Mouse (Mus musculus): ENCODE data around the gene Gpatch11.
"Not testable (repeated sequence)": the region's sequence is repeated elsewhere in the genome, so short reads cannot be mapped to it uniquely, and the experiment has no call there.

The Gpatch11 gene

DNA sequence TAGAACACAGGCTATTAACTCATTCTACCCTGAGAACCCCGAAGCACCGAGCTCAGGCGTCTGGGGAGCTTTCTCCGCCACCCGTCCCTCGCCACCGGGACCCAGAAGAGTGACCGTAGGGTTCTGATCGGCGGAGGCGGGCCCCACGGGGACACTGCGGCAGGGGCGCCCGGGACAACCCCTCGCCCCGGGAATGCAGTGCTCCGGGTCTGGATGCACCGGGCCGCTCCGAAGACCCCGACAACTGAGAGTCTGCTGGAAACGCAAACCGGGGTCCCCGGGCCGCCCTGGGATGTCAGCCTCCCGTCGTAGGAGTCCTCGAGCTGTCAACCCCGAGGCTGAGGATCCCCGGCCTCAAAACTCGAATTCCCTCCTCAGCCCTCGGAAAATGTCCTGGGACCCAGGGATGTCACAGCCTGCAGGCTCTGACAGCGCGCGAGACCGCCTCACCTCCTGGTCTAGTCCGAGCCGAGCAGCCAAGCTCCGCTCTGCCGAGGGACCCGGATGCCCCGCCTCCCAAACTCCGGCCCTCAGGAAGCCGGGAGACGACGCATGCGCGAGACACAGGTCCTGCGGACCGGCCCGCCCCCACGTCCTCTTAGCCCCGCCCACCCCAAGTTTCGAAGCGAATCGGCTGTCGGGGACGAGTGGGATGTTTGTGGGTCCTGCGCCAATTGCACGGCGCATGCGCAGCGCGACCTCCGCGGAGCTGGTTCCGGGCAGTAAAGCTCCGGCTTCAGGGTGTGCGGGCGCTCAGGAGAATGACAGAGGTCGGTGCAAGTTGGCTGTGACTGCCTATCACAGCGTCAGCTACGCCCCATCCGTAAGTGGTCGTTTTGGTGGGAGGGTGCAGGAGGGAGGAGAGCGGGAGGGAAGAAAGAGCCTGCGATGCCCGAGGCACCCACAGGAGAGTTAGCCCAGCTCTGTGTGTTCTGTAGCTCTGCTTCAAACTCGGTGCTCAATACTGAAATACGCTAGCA, at the start of gene Gpatch11, which contains the start of gene Heatr5b:
Gene Gpatch11 (plus strand): TSS at position 712 of the 980 bp plus-strand sequence.
Gene Heatr5b (minus strand): TSS at position 509 of the 980 bp plus-strand sequence.
- in situ Hi-C loops (cut with MboI; ENCODE audit: low pct_unique_long_range_greater_than_20kb in 1 of 2, low sequenced_read_pairs in 2 of 2, unreplicated experiment in 1 of 2): no loop called here

DNA sequence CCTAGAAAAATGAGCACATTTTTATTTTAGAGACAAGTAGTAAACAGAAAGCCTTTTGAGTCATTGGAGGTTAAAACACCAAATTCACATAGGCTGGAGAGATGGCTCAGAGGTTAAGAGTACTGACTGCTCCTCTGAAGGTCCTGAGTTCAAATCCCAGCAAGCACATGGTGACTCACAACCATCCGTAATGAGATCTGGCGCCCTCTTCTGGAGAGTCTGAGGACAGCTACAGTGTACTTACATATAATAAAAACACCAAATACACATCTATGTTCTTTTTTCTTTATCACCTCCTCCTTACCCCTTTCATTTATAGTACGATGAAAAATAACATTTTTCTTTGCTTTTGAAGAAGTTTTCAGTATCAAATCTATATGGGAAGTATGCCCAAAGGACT, 47.1 kb upstream of the Gpatch11 start:
- in situ Hi-C loops (cut with MboI; ENCODE audit: low pct_unique_long_range_greater_than_20kb in 1 of 2, low sequenced_read_pairs in 2 of 2, unreplicated experiment in 1 of 2): not testable (repeated sequence)

DNA sequence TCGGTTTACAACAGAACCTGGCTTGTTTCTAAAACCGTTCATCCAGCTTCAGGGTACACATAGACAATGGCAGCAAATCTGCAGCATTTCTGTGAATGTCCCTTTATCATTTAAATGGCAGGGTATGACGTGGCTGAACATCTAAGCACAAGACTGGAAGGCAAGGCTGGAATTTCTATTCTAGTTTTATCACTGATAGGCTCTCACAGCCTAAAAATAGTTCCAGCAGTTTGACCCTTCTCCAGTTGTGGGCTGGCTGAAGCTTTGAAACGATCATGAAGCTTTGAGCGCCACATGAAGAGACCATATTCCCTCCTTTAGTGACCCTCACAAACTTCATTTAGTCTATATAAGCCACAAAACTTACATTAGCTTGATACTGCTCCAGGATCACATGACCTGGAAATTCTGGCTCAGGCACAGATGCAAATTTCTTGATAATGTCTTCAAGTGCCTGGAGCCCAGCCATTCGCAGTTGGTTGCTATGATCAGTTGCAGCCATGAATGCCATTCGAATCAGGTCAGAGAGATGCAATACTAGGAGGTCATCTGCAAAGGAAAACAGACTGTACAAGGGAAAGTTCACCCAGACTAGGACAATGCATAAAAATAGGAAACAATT, 44.2 kb upstream of the Gpatch11 start:
- in situ Hi-C loops (cut with MboI; ENCODE audit: low pct_unique_long_range_greater_than_20kb in 1 of 2, low sequenced_read_pairs in 2 of 2, unreplicated experiment in 1 of 2): no loop called here

DNA sequence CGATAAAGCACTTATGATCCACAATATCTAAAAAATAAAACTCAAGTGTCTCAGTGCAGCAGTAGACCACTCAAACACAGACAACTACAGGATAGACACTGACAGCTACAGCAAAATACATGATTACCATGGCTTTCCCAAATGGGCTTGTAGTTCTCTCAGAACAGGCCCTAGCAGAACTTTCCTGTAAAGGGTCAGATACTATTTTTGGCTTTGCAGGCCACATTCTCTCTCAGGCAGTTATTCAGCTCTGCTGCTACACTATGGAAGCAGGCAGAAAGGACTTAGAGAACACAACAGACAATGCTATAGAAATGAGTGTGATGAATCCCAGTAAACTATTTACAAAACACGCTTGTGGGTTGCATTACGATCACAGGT, 43.7 kb upstream of the Gpatch11 start:
- in situ Hi-C loops (cut with MboI; ENCODE audit: low pct_unique_long_range_greater_than_20kb in 1 of 2, low sequenced_read_pairs in 2 of 2, unreplicated experiment in 1 of 2): no loop called here

DNA sequence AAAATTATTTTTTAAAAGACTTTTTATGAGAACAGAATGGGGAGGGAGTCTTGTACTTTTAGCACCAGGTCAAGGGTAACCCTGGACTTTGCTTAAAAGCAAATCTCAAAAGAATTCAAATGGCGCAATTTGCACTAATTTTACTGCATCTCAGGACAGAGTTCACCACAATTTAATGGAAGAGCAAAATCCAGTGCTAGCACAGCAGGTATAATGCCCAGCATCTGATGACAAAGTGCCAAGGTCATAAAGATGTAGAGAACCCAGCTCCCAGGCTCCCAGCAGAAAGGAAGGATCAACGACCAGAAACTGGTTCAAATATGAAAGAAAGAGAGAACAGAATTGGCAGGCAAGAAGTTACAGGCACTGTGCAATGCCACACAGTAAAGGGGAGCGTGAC, 43.2 kb upstream of the Gpatch11 start:
- in situ Hi-C loops (cut with MboI; ENCODE audit: low pct_unique_long_range_greater_than_20kb in 1 of 2, low sequenced_read_pairs in 2 of 2, unreplicated experiment in 1 of 2): no loop called here

DNA sequence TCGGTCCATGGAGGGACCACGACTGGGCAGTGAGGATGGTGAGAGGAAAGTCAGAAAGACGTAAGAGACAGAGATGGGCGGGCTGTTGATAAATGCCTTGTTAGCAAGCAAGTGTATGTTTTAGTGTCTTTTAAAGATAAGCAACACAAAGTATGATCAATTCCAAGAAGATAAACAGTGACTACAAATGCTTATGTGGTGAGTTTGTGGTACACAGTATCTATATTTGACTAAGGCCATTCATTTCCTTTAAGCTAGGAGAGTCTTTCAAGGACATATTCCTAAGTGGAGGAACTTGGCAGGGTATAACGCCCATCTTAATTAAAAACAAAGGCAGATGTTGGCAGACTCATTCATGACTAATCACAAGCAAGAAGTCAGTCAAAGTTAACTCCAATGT, 41.0 kb upstream of the Gpatch11 start:
- in situ Hi-C loops (cut with MboI; ENCODE audit: low pct_unique_long_range_greater_than_20kb in 1 of 2, low sequenced_read_pairs in 2 of 2, unreplicated experiment in 1 of 2): no loop called here

DNA sequence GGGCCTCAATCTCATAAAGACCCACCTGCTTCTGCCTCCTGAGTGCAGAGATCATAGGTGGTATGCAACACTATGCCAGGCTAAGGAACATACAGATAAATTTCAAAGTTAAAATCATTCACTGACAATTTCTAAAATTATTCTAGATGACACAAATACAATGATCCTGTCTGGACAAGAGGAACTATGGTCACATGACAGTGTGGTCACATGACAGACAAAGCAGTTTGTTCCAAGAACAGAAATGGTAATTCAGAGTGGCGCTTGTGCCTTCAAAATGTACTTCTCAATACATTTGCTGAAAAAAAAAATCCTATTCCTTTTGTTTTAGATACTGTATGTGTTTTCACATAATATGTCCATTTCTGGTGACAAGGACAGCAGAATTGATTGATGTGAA, 38.1 kb upstream of the Gpatch11 start:
- in situ Hi-C loops (cut with MboI; ENCODE audit: low pct_unique_long_range_greater_than_20kb in 1 of 2, low sequenced_read_pairs in 2 of 2, unreplicated experiment in 1 of 2): no loop called here

DNA sequence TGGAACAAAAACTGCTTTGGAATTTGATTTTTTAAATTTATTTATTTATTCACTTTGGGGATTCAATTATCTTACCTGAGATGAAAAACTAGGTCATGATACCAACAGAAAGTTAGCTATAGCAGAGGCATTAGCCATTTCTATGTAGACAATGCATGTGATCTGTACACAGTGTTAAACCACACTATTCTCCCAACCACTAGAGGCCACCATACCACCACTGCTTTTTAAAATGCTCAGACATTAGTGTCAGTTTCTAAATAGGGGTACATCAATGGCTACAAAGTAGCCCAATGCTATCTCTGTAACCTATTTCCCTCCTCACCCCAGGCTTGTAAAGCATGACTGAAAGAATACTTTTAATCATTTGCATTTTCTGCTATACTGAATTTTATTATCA, 26.3 kb upstream of the Gpatch11 start:
- in situ Hi-C loops (cut with MboI; ENCODE audit: low pct_unique_long_range_greater_than_20kb in 1 of 2, low sequenced_read_pairs in 2 of 2, unreplicated experiment in 1 of 2): no loop called here

DNA sequence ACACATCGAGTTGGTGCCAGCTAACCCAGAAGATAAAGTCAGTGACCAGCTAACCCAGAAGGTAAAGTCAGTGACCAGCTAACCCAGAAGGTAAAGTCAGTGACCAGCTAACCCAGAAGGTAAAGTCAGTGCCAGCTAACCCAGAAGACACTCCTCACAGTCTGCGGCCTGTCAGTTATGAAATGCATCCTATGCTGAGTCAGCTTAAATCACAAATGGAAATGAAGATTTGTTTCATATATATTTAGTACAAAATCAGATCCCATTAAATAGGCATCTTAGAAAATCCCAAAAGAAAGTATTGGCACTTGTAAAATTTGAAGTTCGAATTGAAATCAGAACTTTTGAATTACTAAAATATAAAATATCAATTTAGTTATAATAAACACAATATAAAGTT, 25.8 kb upstream of the Gpatch11 start:
- in situ Hi-C loops (cut with MboI; ENCODE audit: low pct_unique_long_range_greater_than_20kb in 1 of 2, low sequenced_read_pairs in 2 of 2, unreplicated experiment in 1 of 2): no loop called here

DNA sequence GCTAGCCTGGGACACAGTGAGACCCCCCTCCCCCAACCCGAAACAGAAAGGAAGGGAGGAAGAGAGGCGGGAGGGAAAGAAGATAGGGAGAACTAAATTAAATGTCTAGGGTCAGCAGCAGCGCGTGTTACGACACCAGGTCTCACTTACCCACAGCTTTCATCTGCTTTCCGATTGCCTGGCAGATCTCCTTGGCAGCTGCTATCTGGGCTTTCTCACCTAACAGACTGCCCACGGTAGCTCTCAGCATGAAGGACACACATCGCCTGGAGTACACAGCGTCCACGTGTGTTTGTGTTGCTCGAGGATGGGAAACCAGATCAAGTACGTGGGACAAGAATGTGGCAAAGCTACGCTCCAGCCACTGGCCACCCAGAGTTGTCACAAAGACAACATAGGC, 11.0 kb upstream of the Gpatch11 start:
- in situ Hi-C loops (cut with MboI; ENCODE audit: low pct_unique_long_range_greater_than_20kb in 1 of 2, low sequenced_read_pairs in 2 of 2, unreplicated experiment in 1 of 2): no loop called here

DNA sequence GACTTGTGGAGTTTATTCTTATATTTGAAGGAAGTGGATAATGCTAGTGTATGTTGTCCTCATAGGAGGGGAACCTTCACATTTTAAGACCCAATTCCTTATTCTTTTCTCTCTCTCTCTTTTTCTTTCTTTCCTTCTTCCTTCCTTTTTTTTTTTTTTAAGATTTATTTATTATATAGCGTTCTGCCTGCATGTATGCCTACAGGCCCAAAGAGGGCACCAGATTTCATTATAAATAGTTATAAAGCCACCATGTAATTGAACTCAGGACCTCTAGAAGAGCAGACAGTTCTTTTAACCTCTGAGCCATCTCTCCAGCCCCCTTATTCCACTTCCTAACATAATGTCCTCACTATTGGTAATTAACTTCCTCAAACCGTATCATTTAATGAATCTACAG, 689 bp downstream of the Gpatch11 start:
- in situ Hi-C loops (cut with MboI; ENCODE audit: low pct_unique_long_range_greater_than_20kb in 1 of 2, low sequenced_read_pairs in 2 of 2, unreplicated experiment in 1 of 2): no loop called here

DNA sequence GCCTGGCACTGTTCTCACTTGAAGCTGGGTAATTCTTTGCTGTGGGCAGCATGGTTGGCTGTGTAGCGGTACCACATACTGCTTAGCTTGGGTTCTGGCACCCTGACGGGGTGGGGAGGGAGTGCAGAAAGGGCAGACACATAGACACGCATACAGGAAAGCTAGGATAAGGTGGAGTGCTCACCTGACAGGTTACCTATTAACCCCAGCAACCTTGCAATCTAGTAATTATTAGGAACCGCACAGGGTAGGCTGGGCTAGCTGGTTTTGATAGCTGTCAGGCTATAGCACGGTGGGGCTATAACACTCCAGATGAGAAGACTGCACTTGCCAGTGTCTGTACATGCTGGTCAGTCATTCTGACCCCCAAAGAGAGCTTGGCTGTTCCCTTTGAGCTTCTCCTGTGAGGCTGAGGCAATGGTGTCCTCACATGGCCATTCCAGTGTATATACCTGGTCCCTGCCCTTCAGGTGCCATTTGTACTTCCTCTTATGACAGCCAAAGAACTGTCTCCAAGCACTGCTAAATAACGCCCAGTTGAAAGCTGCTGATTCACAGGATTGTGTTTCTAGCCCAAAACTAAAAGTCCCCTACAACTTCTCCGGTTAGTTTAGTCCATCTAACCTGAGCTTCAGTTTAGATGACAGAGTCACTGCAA, 7.0 kb downstream of the Gpatch11 start:
- in situ Hi-C loops (cut with MboI; ENCODE audit: low pct_unique_long_range_greater_than_20kb in 1 of 2, low sequenced_read_pairs in 2 of 2, unreplicated experiment in 1 of 2): no loop called here

DNA sequence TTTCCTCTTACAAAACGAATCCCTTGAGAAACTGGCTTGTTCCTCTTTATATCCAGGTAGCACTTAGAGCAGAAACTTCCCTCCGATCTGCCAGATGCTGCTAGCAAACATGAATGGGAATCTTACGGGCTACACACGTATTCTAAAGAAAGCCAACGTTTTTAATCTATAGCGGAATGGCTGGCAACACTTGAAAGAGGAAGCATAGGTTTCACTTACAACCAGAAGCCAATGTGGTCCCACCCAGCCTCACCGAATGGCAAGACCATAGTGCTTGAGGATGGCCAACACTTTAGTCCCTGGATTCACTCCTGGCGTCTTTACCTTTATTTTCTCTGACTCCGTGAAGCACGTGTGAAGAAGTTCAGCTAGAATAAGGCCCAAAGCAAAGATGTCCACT, 20.9 kb downstream of the Gpatch11 start:
- in situ Hi-C loops (cut with MboI; ENCODE audit: low pct_unique_long_range_greater_than_20kb in 1 of 2, low sequenced_read_pairs in 2 of 2, unreplicated experiment in 1 of 2): no loop called here

DNA sequence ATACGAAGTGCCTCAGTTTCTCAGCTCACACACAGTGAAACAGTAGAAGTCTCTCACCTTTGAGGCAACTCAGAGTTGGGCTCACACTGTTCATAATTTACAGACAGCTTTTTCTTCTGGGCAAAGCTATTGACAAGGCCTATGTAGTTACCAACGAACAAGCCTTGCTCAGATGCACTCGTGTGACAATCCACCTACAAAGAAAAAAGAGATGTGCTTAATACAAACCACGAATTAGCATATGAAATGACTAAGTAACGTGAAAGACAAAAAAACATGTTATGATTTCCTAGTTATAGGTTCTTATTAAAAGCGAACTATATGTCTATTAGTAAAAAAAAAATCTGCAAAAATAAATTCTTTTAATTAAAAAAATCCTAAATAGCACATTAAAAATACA, 38.5 kb downstream of the Gpatch11 start:
- in situ Hi-C loops (cut with MboI; ENCODE audit: low pct_unique_long_range_greater_than_20kb in 1 of 2, low sequenced_read_pairs in 2 of 2, unreplicated experiment in 1 of 2): no loop called here

DNA sequence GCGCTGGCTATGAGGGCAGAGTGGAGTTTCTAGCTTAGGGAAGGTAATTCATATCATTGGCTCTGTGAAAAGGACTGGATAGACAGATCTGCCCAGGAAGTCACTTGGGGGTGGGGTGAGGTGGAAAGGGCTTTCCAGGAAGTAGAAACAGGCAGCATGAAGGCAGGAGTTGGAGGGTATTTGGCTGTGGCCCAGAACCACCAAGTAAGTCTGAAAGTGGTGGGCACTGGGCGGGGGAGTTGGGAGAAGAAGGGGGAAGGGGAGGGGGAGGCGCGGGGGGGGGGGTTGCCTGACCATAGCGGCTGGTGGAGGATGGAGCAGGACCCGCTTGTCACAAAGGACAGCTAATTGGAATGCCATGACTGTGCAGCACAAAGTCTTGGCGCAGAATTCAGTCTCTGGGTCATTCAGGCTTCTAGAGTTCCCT, 46.5 kb downstream of the Gpatch11 start:
- in situ Hi-C loops (cut with MboI; ENCODE audit: low pct_unique_long_range_greater_than_20kb in 1 of 2, low sequenced_read_pairs in 2 of 2, unreplicated experiment in 1 of 2): no loop called here

DNA sequence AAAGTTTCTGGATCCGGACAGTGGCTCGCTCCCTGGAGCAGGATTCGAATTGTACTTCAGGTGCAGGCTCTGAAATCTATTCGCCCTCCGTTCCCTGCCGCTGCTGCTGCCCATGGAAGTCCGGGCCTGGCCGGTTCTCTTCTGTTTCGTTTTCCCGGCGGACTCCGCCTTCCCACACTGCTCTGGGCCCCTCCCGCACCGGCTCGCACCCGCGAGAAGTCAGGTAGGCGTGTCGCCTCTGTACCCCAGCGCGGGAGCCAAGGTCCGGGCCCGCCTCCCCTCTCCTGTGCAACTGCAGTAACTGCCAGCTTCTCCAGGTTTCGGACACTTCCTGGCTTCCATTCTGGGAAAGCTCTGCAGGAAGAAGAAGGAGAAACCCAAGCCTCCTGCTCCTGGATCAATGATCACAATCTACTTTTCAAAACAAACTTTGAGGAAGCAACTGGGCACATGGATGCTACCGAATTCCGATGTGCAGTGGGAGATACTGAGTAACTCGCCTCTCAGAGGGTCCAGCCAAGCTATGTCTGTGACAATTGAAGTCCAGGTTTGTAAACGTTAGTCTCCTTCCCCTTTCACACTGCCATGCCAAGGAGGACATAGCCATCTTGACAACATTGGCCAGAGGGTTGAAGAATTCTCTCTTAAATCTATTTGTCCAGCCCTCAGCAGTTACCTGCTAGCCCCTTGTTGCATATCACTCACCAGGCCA, 47.2 kb downstream of the Gpatch11 start, which contains the start of gene Eif2ak2:
Gene Eif2ak2 (minus strand): TSS at position 173 of the 712 bp plus-strand sequence.
- in situ Hi-C loops (cut with MboI; ENCODE audit: low pct_unique_long_range_greater_than_20kb in 1 of 2, low sequenced_read_pairs in 2 of 2, unreplicated experiment in 1 of 2): no loop called here

DNA sequence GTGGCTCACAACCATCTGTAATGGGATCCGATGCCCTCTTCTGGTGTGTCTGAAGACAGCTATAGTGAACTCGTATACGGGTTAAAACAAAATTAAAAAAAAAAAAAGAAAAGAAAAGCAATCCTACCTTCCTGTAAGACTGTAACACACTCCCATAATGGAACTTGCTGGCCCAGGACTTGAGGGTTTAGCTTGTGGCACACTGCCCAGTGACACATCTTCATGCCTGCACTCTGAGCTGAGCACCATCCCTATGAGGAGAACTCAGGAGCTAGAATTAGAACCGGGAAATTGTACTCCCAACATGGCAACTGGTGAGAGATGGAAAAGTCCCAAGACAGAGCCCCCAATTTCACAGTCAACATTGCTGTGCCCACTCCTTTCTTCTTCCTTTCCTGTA, 47.9 kb downstream of the Gpatch11 start:
- in situ Hi-C loops (cut with MboI; ENCODE audit: low pct_unique_long_range_greater_than_20kb in 1 of 2, low sequenced_read_pairs in 2 of 2, unreplicated experiment in 1 of 2): no loop called here

DNA sequence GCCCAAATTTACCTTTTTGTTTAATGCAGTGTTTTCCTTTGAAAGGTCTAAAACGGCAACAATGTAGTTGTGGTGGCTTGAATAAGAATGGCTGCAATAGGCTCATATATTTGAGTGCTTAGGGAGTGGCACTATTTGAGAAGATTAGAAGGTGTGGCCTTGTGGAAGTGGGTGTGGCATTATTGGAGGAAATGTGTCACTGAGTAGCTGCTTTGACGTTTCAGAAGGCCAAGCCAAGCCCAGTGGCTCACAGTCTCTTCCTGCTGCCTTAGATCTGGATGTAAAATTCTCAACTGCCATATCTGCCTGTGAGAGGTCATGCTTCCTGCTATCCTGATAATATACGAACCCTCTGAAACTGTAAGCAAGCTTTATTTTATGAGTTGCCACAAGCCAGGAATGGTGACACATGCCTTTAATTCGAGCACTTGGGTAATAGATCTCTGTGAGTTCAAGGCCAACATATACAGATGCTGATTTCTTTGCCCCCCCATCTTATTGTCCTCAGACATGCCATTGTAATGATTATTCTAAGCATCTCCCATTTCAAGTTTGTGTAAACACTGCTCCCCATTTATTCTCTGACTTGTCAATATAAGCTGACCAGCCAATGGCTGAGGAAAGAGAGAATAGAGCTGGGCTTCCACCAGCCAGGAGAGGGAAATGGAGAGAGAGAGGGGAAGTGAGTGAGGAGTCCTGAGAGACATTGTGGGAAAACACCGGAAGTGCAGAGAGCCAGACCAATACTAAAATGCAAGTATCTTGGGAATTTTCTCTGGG, 50.1 kb downstream of the Gpatch11 start:
- in situ Hi-C loops (cut with MboI; ENCODE audit: low pct_unique_long_range_greater_than_20kb in 1 of 2, low sequenced_read_pairs in 2 of 2, unreplicated experiment in 1 of 2): no loop called here

Measured in mouse embryonic stem cell (cell line).